Mouse (Mus musculus) 3T3-L1 (cell line): ENCODE data around the gene Dlg2.

Experiments used
- DNase-seq: peaks from one replicate; pipeline ENCODE4 v3.0.0-alpha.2; 2015; ENCODE audit warnings: low read depth, low spot score

Dlg2 gene

DNA sequence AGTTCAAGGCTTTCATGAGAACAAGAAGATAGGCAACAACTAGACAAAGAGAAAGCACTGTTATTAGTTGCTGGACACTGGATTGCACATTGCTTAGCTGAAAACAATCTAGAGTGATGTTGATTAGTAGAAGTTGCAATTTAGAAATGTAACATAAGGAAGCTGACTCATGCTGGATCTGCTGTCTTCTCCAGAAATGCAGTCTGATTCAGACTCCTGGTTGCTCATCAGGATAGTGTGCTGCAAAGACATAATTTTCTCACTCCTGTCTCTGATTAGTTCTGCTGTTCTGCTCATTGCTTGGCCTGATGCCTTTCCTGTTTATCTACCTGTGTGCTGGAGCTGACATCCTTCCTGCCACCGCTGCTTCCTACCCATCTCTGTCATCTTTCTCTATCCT, 1572.4 kb downstream of the Dlg2 start:
- peak; percentile 8 for DNase-seq

DNA sequence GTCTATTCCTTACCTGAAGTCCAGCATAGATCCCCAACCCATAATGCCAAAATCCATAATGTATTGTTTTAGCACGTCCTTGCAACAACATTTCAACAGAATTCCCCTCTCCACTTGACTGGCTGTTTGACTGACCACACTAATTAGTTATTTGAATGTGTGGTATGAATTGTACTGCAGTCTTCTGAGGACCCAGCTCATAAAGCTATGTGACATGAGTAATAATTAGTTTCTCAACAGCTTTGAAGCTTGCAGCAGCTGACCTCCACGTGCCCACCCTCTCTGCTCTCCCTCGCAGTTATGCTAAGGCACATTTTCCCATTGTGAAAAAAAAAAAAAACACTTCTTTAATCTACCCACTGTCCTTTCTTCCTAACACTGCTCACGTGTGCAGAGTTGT, 1590.4 kb downstream of the Dlg2 start:
- no peak for DNase-seq

DNA sequence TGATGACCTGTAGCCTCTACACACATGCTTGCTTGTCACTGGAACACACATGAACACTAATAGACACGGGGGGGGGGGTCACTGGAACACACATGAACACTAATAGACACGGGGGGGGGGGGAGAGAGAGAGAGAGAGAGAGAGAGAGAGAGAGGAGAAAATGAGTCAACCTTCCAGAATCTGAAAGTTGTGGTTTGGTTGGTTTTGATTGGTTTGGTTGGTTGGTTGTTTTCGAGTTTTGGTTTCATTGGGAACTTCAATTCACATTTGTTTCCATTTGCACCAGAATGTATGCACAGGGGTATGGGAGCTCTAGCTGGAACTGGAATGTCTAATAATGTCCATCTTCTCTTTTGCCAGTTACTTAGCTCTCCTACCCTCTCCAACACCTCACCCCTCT, 1611.0 kb downstream of the Dlg2 start:
- DNase-seq = no peak

DNA sequence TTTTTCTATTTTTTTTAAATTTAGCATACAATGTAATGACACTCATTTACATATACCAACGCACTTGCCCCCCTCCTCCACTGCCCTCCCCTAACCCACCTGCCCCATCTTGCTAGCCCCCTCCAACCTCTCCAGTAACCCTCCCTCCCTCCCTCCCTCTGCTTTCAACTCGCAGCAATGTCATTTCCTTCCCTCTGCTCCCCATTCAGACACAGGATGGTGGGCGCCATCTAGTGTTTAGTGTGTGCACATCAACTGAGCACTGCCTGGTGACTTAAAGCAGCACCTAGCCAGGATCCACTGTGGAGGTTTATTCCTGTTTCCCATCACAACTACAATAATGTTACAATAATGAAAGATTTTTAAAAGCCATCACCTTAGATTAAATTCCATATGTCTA, 1617.4 kb downstream of the Dlg2 start:
- DNase-seq = peak; percentile 77

DNA sequence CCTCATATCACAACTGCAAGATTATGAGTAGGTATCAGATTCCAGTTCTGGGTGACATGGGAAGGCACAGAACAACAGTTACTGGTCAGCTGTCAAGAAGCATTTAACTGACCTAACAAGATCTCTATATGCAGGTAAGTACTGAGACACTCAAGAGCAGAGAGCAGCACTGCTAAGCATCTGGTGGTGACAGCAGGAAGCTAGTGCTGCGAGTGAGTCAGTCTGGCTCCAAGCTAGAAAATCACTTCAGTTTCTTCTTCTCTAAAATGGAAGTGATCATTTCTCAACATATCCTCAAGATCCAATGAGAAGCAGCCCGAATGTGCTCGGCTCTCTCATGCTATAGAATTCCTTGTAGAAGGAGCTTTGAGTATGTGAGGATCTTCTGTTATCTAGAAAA, 1618.7 kb downstream of the Dlg2 start:
- DNase-seq = no peak

DNA sequence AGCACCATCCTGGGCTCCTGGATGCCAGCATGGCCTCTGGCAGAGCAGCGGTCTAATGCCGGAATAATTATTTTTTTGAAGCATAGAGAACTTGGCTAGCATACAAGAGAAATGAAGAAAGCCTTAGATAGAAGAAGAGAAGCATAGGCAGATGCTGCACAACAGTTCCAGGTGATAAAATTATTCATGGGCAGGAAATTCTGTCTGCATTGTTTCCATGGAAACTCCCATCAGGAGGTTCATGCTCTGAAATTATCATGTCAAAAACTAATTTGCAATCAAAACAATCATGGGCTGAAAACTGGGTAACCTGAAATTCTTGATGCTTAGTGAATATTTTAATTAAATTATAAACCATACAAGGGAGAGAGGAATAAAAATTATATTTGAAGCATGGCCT, 1624.4 kb downstream of the Dlg2 start:
- no peak for DNase-seq

DNA sequence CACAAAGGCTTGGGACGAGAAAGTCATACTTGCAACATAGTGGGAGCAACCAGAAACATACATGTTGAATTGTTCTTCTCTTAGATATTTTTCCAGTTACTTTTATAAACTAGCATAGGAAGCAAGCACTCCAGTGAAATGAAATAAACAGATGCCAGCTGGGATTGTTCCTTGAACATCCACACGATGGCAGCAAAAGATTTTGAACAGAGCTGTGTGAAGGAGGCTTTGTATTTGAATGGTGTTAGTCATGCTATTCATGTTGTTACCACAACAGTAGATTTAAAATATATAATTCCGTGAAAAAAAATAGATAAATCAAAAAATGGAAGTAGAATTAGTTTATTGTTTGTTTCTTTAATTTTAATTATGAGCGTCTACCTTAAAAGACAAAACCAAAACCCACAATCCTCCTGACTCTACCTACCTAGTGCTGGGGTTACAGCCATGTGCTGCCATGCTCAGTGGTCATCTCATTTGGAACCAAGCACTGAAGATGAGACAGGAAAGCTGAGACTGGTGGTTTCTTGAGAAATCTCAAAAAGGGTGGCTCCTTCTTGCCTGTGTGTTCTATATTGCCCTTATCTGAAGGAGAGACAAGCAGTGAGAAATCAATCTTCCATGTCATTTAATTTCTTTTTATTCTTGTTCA, 1626.5 kb downstream of the Dlg2 start:
- DNase-seq = peak; percentile 83

DNA sequence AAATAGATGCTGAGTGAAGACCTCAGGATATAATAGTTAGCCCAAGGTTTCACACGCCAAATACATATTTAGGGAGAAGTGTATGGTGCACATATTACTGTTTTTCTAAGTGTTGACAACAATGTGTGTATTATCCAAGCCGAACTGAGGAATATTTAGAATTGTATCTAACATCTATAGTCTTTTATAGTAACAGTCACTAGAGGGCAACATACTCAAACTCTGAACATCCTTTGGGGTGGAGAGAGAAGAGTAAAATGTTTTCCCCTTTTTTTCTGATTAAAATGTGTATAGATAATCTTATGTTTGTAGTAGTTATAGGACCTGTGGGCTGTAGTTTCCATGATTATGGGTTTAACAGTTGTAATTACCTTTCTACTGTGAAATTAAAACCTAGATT, 1629.0 kb downstream of the Dlg2 start:
- DNase-seq = peak; percentile 48

DNA sequence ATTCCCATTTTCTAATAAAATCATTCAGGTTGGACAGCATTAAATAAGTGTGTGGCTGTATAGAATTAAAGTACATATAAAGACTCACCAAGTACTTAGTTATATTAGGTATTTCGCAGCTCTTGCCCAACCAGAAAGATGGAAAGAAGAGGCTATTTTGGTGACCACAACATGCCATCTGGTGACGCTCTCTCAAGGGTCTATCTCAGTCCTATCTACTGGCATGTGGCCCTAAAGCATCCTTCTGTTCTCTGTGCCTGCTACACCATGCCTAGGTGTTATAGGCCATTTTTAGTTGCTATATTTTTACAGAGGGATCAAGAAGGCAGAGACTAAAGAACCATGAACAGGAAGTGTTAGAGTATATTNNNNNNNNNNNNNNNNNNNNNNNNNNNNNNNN, 1629.5 kb downstream of the Dlg2 start:
- no peak for DNase-seq

DNA sequence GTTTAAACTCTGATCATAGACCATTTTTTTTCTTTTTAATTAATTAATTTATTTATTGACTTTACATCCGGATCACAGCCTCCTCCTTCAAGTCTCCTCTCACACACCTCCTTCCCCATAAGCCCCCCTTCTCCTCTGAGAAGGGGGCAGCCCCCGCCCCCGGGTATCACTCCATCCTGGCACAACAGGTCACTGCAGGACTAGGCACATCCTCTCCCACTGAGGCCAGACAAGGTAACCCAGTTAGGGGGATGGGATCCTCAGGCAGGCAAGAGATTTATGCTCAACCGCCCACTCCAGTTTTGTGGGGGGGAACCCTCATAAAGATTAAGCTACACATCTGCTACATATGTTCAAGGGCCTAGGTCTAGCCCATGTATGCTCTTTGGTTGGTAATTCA, 1636.6 kb downstream of the Dlg2 start:
- DNase-seq = no peak

DNA sequence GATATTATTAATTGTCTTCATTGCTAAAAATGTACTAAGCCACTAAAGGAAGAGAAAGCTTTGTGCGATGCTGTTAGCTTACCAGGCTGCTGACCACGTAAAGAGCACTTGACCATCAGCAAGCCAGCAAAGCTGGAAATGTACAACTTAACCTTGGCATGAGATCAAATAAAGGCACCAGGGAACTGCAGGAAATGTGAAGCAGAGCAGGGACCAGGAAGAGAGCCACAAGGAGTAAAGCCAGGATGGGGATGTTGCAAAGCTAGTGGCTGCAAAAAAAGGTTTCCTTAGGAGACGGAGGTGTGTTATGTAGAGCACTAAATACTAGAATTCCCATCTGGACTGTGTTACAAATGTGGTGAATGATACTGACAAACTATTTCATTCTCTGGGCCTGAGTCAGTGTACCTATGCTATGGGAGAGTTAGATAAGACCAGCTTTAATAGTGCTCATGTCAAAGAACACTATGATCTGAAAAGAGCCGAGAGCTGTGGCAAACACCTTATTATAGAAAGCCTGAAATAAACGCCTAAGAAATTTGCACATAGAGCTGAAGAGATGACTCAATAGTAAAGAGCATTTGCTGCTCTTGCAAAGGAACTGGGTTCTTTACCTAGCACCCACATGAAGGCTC, 1638.9 kb downstream of the Dlg2 start:
- no peak for DNase-seq

DNA sequence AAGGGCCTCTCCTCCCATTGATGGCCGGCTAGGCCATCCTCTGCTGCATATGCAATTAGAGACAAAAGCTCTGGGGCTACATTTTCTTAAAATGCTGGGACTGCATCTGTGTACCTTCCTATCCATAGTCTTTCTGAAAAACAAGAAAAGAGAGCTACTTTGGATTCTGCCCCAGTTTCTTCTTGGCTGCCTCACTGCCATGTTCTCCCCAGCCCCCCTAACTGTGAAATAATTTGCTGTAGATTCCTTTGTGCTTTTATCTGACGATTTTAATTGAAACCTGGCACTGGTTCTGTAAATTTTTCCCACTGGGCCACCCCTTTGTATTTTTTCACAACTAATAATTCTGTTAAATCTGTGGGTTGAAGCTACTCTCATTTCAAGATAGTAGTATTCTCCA, 1646.8 kb downstream of the Dlg2 start:
- no peak for DNase-seq

DNA sequence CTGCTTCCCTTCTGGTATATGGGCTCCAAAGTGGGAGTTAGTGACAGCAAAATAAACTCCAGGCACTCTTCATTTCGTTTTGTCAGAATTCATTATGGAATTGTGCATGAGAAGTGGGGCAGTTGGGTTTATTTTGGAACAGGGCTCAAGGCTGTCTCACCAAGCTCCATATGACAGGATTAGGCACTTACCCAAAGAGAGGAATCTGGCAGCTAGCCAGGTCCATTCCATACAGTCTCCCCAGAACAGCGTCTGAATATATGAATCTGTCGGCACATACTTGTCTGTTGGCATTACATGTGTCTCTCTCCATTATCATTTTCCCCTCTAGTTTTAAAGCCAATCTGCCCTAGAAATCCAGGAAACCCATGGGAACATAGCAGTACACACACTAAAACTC, 1649.4 kb downstream of the Dlg2 start:
- peak; percentile 9 for DNase-seq

DNA sequence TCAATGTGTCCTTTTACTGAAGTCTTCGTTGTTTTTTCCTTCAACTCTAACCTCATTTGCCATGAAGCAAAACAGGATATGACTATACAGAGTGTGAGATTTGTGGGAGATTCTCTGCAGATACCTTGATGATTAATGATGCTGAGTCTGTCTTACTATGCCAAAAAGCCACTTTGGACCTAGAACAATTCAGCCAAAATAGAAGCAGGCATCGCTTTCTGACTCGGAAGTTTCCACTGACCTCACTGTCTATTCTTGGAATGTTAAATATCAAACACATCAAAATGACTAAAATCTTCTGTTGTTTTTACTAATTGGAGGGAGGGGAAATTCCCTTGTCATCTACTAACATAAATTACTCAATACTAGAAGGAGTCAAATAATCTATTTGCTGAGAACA, 1657.8 kb downstream of the Dlg2 start:
- peak; percentile 47 for DNase-seq

DNA sequence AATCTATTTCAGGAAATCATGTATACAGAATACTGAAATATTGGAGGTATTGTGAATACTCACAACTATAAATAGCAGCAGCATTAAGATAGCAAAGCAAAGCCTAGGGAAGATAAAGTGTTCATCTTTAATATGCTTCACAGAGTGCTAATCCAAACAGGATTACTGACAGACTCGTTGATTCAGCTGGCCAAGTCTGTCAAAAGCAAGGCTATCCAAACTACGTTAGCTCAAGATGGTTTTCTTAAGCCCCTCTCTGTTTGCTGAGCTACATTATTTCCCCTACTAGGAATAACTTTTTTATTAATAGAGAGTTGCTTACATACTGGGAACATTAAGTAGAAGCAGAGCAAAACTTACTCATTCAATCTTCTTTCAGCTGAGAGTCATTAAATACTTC, 1659.2 kb downstream of the Dlg2 start:
- DNase-seq = no peak

DNA sequence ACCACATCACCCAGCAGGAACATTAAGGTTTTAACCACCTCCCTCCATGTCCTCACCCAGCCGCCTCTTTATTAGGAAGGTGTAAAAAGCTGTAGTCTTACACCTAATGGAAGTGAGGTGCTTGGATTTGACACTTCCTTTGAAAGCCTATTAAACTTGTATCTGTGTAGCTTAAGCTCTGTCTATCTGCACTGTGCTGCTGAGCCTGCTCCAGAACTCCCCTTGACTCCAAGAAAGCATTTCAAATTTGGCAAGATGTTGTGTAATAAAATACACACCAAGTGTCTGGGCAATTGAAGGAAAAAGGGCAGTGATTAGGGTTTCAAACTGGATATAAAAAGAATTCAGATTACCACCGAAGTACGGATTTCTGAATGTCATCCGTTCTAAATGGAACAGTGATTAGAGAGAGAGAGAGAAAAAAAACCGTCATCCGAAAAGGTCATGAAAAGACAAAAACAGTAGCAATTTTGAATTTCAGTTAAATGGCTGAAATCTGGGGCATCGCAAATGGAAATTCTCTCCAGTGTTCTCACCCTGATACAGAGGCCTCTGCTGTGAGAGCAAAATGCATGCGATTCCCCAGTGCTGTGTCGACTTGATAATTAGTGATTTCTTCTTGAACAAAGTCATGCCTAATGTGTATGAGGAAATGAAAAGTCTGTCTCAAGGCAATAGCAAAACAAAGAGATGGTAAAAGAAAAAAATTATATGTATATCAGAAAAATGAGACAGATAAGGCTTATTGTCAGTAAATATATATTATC, 1663.8 kb downstream of the Dlg2 start:
- DNase-seq = no peak

DNA sequence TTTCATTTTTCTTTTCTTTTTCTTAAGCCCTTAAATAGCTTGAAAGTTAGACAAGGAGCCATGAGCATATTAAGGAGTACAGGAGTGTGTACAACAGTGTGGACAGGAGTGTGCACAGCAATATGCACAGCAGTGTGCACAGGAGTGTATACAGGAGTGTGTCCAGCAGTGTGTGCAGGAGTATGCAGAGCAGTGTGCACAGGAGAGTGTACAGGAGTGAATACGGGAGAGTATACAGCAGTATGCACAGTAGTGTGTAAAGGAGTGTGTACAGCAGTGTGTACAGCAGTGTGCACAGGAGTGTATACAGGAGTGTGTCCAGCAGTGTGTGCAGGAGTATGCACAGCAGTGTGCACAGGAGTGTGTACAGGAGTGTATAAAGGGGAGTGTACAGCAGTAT, 1671.0 kb downstream of the Dlg2 start:
- no peak for DNase-seq

DNA sequence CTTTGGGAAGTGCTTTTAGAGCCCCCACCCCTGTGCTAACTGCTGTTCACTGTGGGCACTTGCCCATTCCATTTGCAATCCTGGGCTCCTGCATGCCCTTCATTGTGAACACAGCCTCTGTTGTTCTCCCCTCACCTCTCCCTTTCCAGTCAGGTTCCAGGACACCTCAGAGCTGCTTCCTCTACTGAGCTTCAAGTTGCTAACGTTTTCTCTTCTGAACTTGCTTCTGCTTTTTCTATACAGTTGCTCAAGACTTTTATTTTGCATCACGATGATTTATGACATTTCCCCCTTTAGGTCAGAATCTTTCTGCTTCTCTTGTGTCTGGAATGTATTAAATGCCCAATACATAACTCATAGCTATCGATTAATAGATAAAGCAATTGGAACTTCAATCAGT, 1674.3 kb downstream of the Dlg2 start:
- no peak for DNase-seq

DNA sequence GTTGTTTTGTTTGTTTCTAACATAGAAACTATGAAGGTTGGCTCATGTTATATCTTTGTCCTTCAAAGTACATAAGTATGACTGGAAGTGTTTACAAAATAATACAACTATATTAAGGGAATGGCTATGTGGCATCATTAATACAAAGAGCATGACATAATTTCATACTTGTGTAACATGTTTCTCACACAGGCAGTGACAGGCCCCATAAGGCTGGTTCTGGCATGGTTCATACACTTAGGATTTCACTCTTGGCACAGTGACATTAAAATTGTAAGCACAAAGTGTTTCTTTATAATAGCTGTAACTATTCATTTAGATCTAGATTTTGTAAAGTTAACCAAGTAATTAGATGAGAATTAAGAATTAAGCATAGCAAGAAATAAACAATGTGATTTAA, 1678.1 kb downstream of the Dlg2 start:
- DNase-seq = no peak

DNA sequence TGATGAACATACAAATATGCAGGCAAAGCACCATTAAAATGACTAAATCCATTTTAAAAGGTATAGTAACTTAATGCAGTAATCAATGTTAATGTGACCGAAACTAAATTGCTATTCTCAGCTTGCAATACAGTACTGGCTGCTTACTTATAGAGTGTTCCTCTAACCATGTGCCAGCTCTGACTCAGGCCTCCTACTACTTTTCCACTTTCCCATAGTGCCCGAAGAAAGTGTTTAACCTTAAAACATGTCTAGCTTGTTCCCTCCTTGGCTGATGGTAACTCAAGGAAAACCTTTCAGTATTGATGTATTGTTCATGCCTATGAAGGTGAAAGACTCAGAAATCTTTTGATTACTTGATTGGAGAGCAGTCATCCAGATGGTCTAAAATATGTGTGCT, 1686.7 kb downstream of the Dlg2 start:
- DNase-seq = no peak

DNA sequence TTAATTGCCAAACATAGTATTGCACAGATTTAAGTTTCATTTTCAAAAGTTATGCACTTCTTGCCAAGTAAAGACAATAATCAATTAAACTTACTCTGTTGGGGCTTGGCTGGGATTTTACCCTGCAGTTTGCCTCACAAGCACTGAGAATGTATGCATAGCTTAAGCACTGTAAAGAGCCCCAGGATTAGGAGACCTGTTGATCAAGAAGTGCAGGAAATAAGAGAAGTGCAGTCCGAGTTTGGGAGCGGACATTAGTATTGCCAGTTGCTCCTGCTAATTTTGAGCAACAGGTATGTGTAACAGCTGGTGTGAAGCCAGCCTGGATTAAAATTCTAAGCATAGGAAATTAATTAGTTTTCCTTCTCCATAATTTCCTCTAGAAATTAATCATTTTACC, 1687.8 kb downstream of the Dlg2 start:
- no peak for DNase-seq

DNA sequence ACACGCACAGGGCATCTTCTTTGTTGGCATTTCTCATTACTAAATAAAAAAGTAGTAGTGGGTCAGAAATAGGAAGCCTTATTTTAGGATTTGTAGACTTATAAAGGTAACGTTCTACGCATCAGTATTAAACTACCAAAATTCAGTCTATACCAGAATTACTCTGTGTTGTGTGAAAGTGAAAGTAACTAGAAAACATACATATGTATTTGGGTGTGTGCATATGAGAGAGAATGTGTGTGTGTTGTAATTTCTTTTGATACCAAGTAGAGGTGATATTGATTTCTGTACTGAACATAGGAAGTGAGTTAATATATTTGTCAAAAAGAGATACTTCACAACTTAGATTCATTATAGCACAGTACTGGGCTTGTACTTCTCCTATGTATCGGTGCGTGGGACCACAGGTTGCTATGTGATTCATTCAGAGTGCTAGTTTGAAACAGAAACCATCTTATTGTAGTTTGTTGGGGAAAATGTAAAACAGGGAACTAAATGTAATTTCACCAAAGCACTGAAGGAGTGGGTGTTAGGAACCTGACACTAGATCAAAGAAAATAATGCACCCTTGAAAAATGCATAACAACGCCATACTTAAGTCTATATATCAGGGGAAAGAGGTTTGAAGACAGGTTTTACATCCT, 1688.5 kb downstream of the Dlg2 start:
- no peak for DNase-seq

DNA sequence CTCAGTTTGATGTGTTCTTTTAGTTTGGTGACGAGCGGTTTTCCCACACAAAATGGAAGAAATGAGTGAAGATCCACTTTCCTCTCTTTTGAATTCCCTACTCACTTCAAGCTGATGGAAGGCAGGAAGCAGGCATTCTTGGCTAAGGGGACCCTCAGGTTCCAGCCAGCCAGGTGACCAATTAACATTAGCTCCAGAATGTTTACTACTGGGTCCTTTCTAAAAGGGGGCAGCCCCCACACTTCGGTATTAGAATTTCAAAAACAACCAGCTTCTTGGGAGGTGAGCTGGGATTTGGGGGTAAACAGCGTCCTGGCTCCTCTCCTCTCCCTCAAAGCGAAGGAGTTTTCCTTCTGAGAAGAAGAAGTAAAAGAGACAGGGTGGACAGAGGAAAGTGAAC, 1703.6 kb downstream of the Dlg2 start:
- no peak for DNase-seq
